ENCODE assay signal across 8 mouse cellular contexts in the genomic region with DNA sequence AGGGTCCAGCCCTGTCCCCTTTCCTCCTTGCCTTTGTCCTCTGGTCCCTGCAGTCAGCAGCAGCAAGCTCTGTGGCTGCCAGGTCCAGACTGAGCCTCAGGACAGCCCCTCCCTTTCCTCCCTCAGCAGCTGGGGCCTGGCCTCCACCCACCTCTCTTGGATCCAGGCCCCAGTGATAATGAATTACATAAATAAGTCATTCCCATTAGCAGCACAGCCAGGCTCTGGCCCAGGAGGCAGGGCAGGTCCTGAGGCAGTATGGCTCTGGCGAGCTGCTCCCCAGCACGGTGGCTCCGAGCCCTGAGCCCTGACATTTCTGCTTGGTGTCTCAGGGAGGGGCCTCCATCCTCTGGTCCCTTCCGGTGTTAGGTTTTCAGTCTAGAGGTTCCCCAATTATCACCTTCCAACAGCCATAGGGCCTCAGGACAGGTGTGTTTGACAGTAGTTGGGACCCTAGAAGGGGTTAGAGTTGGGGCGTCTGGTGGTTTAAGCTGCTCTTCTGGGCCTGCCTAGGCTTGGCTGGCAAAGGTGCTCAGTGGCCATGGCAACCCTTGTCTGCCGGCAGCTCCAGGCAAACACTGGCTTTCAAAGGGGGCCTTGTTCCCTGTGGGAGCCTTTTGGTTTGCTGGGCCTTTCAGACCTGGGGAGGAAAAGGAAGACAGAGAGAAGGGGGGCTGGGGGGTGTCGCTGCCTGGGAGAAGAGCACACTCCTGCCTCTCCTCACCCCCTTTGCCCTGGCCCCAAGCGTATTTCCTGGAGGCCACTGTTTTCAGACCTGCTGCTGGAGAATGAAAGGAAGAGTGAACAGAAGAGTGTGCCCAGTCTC. TPM values are rescaled to one million over a fixed set of nuclear protein-coding genes. Genes with fewer than 3 reads are reported as not detected.
DNase-seq lines count a peak whose midpoint lies in the region; ATAC-seq and TF ChIP-seq lines count a peak whose summit lies in the region.

No protein-coding gene starts in this region.

- no peak for DNase-seq in spleen, adult 2 months (ENCODE audit: low read depth in 1 of 2, low spot score in 2 of 2)
- no peak for DNase-seq in spleen, postnatal 14 days (ENCODE audit: low spot score in 2 of 2)
- peak; percentile 88 for DNase-seq in forebrain, embryonic 11.5 days (ENCODE audit: low spot score)
- peak; percentile 89 for DNase-seq in kidney, postnatal 14 days
- DNase-seq in thymus, adult 2 months: no peak

- H3K9ac ChIP-seq in forebrain, embryonic 11.5 days (ENCODE audit: low read length): peak overlapping the region; percentile 45
- H3K9ac ChIP-seq in heart, embryonic 15.5 days: peak overlapping the region; percentile 32; the same call in 1 of the 2 replicates
- no peak overlapping the region for H3K9ac ChIP-seq in liver, embryonic 16.5 days (ENCODE audit: low read depth, low read length)

- H3K4me3 ChIP-seq in spleen, adult 2 months (ENCODE audit: extremely low read depth, insufficient read depth, insufficient read length): no peak overlapping the region
- H3K4me3 ChIP-seq in forebrain, embryonic 11.5 days (ENCODE audit: low read depth, low read length): no peak overlapping the region
- H3K4me3 ChIP-seq in heart, embryonic 15.5 days: no peak overlapping the region
- no peak overlapping the region for H3K4me3 ChIP-seq in liver, embryonic 16.5 days (ENCODE audit: low read depth, low read length)
- H3K4me3 ChIP-seq in olfactory bulb, adult 2 months (ENCODE audit: insufficient read depth, low read depth, low read length): no peak overlapping the region
- no peak overlapping the region for H3K4me3 ChIP-seq in thymus, adult 2 months (ENCODE audit: control insufficient read depth, insufficient read depth, low read length)

- H3K4me1 ChIP-seq in spleen, adult 2 months (ENCODE audit: control insufficient read depth, insufficient read depth, insufficient read length): 0 out of 2 replicates have a peak, but pooled peaks cover 2% of the 10 kb centered on the region
- peaks cover 49% of the 10 kb centered on the region for H3K4me1 ChIP-seq in forebrain, embryonic 11.5 days (replicated peaks; ENCODE audit: control insufficient read depth, insufficient read depth, low read length)
- H3K4me1 ChIP-seq in heart, embryonic 15.5 days (replicated peaks): peaks cover 66% of the 10 kb centered on the region
- H3K4me1 ChIP-seq in liver, embryonic 16.5 days (ENCODE audit: control insufficient read depth, low read depth, low read length): no peaks in the 10 kb centered on the region
- H3K4me1 ChIP-seq in olfactory bulb, adult 2 months (ENCODE audit: control insufficient read depth, insufficient read depth, low read length): peaks cover 29% of the 10 kb centered on the region
- peaks cover 32% of the 10 kb centered on the region for H3K4me1 ChIP-seq in thymus, adult 2 months (replicated peaks; ENCODE audit: control insufficient read depth, insufficient read depth, low read length)

- WGBS in spleen, adult 2 months: 48% methylated on average over 8 of the region's 8 CpGs
- WGBS in forebrain, embryonic 11.5 days: 5% methylated on average over 8 of the region's 8 CpGs
- 8% methylated on average over 8 of the region's 8 CpGs for WGBS in heart, embryonic 15.5 days
- 30% methylated on average over 8 of the region's 8 CpGs for WGBS in liver, embryonic 16.5 days (ENCODE audit: insufficient replicate concordance)
- 35% methylated on average over 8 of the region's 8 CpGs for WGBS in olfactory bulb, adult 2 months
- 50% methylated on average over 8 of the region's 8 CpGs for WGBS in thymus, adult 2 months

- no peaks in the 10 kb centered on the region for H3K9me3 ChIP-seq in forebrain, embryonic 11.5 days (ENCODE audit: control insufficient read depth, low read length)
- no peaks in the 10 kb centered on the region for H3K9me3 ChIP-seq in heart, embryonic 15.5 days (replicated peaks)
- H3K9me3 ChIP-seq in liver, embryonic 16.5 days (replicated peaks; ENCODE audit: control insufficient read depth, low read length): no peaks in the 10 kb centered on the region

- peak; percentile 90 for ATAC-seq in forebrain, embryonic 11.5 days (replicated peaks; ENCODE audit: low FRiP score)
- ATAC-seq in heart, embryonic 15.5 days (replicated peaks; ENCODE audit: insufficient number of reproducible peaks, insufficient read depth, low FRiP score, low read depth): peak; percentile 92
- peak; percentile 19; the same call in 1 of the 2 replicates for ATAC-seq in liver, embryonic 16.5 days (ENCODE audit: low read depth)

- TF ChIP-seq POLR2A in spleen, adult 2 months (IDR thresholded peaks at IDR 0.05; ENCODE audit: low read depth, low read length): no peak
- no peak for TF ChIP-seq POLR2A in olfactory bulb, adult 2 months (IDR thresholded peaks at IDR 0.05; ENCODE audit: insufficient read depth, low read depth, low read length)
- TF ChIP-seq POLR2A in thymus, adult 2 months (IDR thresholded peaks at IDR 0.05; ENCODE audit: control insufficient read depth, extremely low read depth, insufficient read depth, low read length, poor library complexity): no peak

- no peak for TF ChIP-seq CTCF in spleen, adult 2 months (IDR thresholded peaks at IDR 0.05; ENCODE audit: extremely low read depth, insufficient read depth, insufficient read length, insufficient replicate concordance)
- no peak for TF ChIP-seq CTCF in olfactory bulb, adult 2 months (IDR thresholded peaks at IDR 0.05; ENCODE audit: insufficient read depth, low read depth, low read length)
- TF ChIP-seq CTCF in thymus, adult 2 months (IDR thresholded peaks at IDR 0.05; ENCODE audit: borderline replicate concordance, control insufficient read depth, extremely low read depth, insufficient read depth, low read length, poor library complexity): no peak

- H3K27me3 ChIP-seq in spleen, adult 2 months (ENCODE audit: control insufficient read depth, insufficient read depth, low read length): no peaks in the 10 kb centered on the region
- no peaks in the 10 kb centered on the region for H3K27me3 ChIP-seq in forebrain, embryonic 11.5 days (ENCODE audit: control insufficient read depth, insufficient read depth, low read length)
- H3K27me3 ChIP-seq in heart, embryonic 15.5 days: no peaks in the 10 kb centered on the region
- no peaks in the 10 kb centered on the region for H3K27me3 ChIP-seq in liver, embryonic 16.5 days (ENCODE audit: control insufficient read depth, insufficient read depth, low read depth, low read length)
- H3K27me3 ChIP-seq in thymus, adult 2 months (ENCODE audit: control insufficient read depth, insufficient read depth, low read length): no peaks in the 10 kb centered on the region

- peak overlapping the region; percentile 17; the same call in 1 of the 2 replicates for H3K27ac ChIP-seq in spleen, adult 2 months (ENCODE audit: insufficient read depth, low read length)
- peak overlapping the region; percentile 95 for H3K27ac ChIP-seq in forebrain, embryonic 11.5 days (ENCODE audit: low read depth, low read length)
- H3K27ac ChIP-seq in heart, embryonic 15.5 days: peak overlapping the region; percentile 93
- no peak overlapping the region for H3K27ac ChIP-seq in liver, embryonic 16.5 days (ENCODE audit: low read length)
- peak overlapping the region; percentile 65 for H3K27ac ChIP-seq in olfactory bulb, adult 2 months (ENCODE audit: insufficient read depth, low read depth, low read length)
- H3K27ac ChIP-seq in thymus, adult 2 months (ENCODE audit: control insufficient read depth, insufficient read depth, low read length): no peak overlapping the region

- H3K4me2 ChIP-seq in forebrain, embryonic 11.5 days (ENCODE audit: low read depth, low read length, severe bottlenecking): peak overlapping the region; percentile 42
- H3K4me2 ChIP-seq in heart, embryonic 15.5 days: peak overlapping the region; percentile 38
- H3K4me2 ChIP-seq in liver, embryonic 16.5 days (ENCODE audit: low read depth, low read length): no peak overlapping the region

- no peaks in the 10 kb centered on the region for H3K36me3 ChIP-seq in spleen, adult 2 months (ENCODE audit: control insufficient read depth, insufficient read depth, low read length)
- no peaks in the 10 kb centered on the region for H3K36me3 ChIP-seq in forebrain, embryonic 11.5 days (ENCODE audit: control insufficient read depth, insufficient read depth, low read length)
- H3K36me3 ChIP-seq in heart, embryonic 15.5 days: no peaks in the 10 kb centered on the region
- no peaks in the 10 kb centered on the region for H3K36me3 ChIP-seq in liver, embryonic 16.5 days (ENCODE audit: control insufficient read depth, insufficient read depth)
- H3K36me3 ChIP-seq in thymus, adult 2 months (ENCODE audit: control insufficient read depth, insufficient read depth, low read length): no peaks in the 10 kb centered on the region

RNA-seq across cellular contexts. Expression of a gene that starts 21.2 kb away (rescaled TPM):
- 10.7 and 12.1 TPM in 2 replicates for polyA plus RNA-seq in spleen, adult 2 months (2012; rRNA removed)
- polyA plus RNA-seq in forebrain, embryonic 11.5 days (2014; fragmentation: Nextera tagmentation; extraction: Ambion mirVana): 26.2 and 29.0 TPM in 2 replicates
- polyA plus RNA-seq in heart, embryonic 15.5 days (2015; fragmentation: Nextera tagmentation; extraction: Ambion mirVana): 18.4 and 20.3 TPM in 2 replicates
- 0.33 and 0.57 TPM in 2 replicates for polyA plus RNA-seq in liver, embryonic 16.5 days (2015; fragmentation: Nextera tagmentation; extraction: Ambion mirVana)
- not detected in 2 replicates for polyA plus RNA-seq in olfactory bulb, adult 2 months (2012; ENCODE audit: insufficient read depth, insufficient read length, low replicate concordance, missing spikeins)
- polyA plus RNA-seq in thymus, adult 2 months (2012; rRNA removed): 13.8 and 15.5 TPM in 2 replicates

RNA-seq across cellular contexts. Expression of a gene that starts 51.0 kb away (rescaled TPM):
- 14.2 and 15.5 TPM in 2 replicates for polyA plus RNA-seq in spleen, adult 2 months (2012; rRNA removed)
- 84.8 and 87.7 TPM in 2 replicates for polyA plus RNA-seq in forebrain, embryonic 11.5 days (2014; fragmentation: Nextera tagmentation; extraction: Ambion mirVana)
- 22.2 and 24.9 TPM in 2 replicates for polyA plus RNA-seq in heart, embryonic 15.5 days (2015; fragmentation: Nextera tagmentation; extraction: Ambion mirVana)
- polyA plus RNA-seq in liver, embryonic 16.5 days (2015; fragmentation: Nextera tagmentation; extraction: Ambion mirVana): 7.3 and 7.7 TPM in 2 replicates
- not detected in 2 replicates for polyA plus RNA-seq in olfactory bulb, adult 2 months (2012; ENCODE audit: insufficient read depth, insufficient read length, low replicate concordance, missing spikeins)
- 35.4 and 35.9 TPM in 2 replicates for polyA plus RNA-seq in thymus, adult 2 months (2012; rRNA removed)

Comparison
In these comparisons a context has a peak if more than half of its experiments do, and no peak if none do; other contexts are left out.
1. DNase-seq: peak in forebrain, embryonic 11.5 days (single experiment) and kidney, postnatal 14 days (single experiment); none in spleen, adult 2 months (0 of 2), spleen, postnatal 14 days (0 of 2) and thymus, adult 2 months (single experiment).
2. H3K27ac ChIP-seq: peak in spleen, adult 2 months (single experiment), forebrain, embryonic 11.5 days (single experiment), heart, embryonic 15.5 days (single experiment) and olfactory bulb, adult 2 months (single experiment); none in liver, embryonic 16.5 days (single experiment) and thymus, adult 2 months (single experiment).
3. ATAC-seq: peak in every context shown above with its lines; median percentile 92 in heart, embryonic 15.5 days; 90 in forebrain, embryonic 11.5 days; 19 in liver, embryonic 16.5 days.